Mouse (Mus musculus) stomach, embryonic 15.5 days (tissue): ENCODE measurements around the gene Cntn3. TPM values are rescaled to one million over a fixed set of nuclear protein-coding genes. Genes with fewer than 3 reads are reported as not detected.

ENCODE experiments used
- ATAC-seq: fragments of 200-750 bp; cut with Nextera tagmentation; 2 replicates; pipeline ENCODE4 v1.8.0; 2017; ENCODE audit warnings: low read depth, moderate number of reproducible peaks, moderate TSS enrichment; ENCODE audit not compliant: insufficient read depth, low FRiP score
- H3K27ac ChIP-seq: fragments of 300-500 bp; sonication (generic); 2 replicates; pipeline ENCODE4 v1.5.1; 2015; ENCODE audit warnings: mild to moderate bottlenecking, inconsistent platforms
- H3K27me3 ChIP-seq: fragments of 300-500 bp; sonication (generic); replicated peaks from 2 replicates; pipeline ENCODE4 v1.6.1; 2015; ENCODE audit warnings: inconsistent platforms
- H3K36me3 ChIP-seq: fragments of 300-500 bp; sonication (generic); 2 replicates; pipeline ENCODE4 v1.6.1; 2015; ENCODE audit warnings: inconsistent platforms
- H3K4me1 ChIP-seq: fragments of 300-500 bp; sonication (generic); 2 replicates; pipeline ENCODE4 v1.6.1; 2015; ENCODE audit warnings: inconsistent platforms
- H3K4me2 ChIP-seq: fragments of 300-500 bp; sonication (generic); 2 replicates; pipeline ENCODE4 v1.6.1; 2015; ENCODE audit warnings: mild to moderate bottlenecking, inconsistent platforms
- H3K4me3 ChIP-seq: fragments of 300-500 bp; sonication (generic); replicated peaks from 2 replicates; pipeline ENCODE4 v1.5.1; 2015; ENCODE audit warnings: inconsistent platforms
- H3K9ac ChIP-seq: fragments of 300-500 bp; sonication (generic); 2 replicates; pipeline ENCODE4 v1.6.1; 2015; ENCODE audit warnings: inconsistent platforms
- H3K9me3 ChIP-seq: fragments of 300-500 bp; sonication (generic); 2 replicates; pipeline ENCODE4 v1.6.1; 2016; ENCODE audit warnings: inconsistent platforms
- WGBS: fragments of 180-500 bp; shearing (Covaris S2); methylation state at CpG from one replicate; pipeline ENCODE4 v1.1.7; 2015; 5-methylcytosine and 5-hydroxymethylcytosine counted together
- polyA plus RNA-seq: library from polyadenylated mRNA; unstranded; fragments of >200 nt; fragmentation: Nextera tagmentation; extraction: Ambion mirVana; gene quantifications from 2 replicates; pipeline ENCODE4 v1.2.1, GENCODE M21; 2015

The Cntn3 gene
- polyA plus RNA-seq, 1 experiment from 2014 or later, result 2.3 TPM

DNA sequence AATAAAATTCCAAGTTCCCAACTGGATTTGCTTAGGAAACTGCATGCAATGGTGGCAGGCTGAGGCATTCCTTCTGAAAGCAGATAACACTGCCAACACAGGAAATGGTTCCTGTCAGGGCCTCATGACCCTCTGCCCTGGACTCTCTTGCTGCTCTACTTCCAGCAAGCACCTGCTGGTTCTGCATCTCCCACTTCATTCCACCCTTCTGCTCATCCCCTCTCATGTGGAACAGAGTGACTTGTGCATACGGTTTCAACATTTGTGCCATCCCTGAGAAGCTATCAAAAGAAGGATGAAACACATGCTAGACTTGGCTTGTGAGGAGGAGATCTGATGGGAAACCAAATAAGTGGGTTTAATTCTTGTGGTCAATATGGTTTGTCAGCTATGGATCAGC is 145.4 kb downstream of the Cntn3 start:
- no peaks in the 10 kb centered on the region for H3K9me3 ChIP-seq
- H3K27ac ChIP-seq, result no peak overlapping the region
- no peaks in the 10 kb centered on the region for H3K27me3 ChIP-seq
- no peaks in the 10 kb centered on the region for H3K4me1 ChIP-seq
- H3K4me3 ChIP-seq, result no peak overlapping the region
- H3K9ac ChIP-seq, result no peak overlapping the region
- no peak overlapping the region for H3K4me2 ChIP-seq
- no peaks in the 10 kb centered on the region for H3K36me3 ChIP-seq
- WGBS, result 66% methylated on average over 1 of the region's 1 CpGs
- no peak for ATAC-seq

DNA sequence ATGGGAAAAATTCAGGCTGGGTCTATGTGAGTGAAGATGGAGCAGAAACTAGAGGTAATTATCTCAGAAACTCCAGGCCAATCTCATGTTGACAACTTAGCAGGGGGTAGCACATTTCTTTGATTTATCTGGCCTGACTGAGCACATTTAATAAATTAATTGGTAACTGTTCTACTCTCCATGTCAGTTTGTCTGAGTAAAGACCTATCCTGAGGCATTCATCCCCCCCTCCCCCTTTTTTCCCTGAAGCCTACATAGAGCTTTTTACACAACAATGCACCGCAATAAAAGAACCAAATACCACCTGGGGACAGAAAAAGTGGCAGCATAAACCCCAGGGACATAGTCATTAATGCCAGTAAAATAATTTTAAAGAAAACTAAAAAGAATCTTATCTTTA is 151.1 kb downstream of the Cntn3 start:
- 70% methylated on average over 1 of the region's 1 CpGs for WGBS
- ATAC-seq, result no peak
- no peak overlapping the region for H3K4me3 ChIP-seq
- no peak overlapping the region for H3K9ac ChIP-seq
- H3K27me3 ChIP-seq, result no peaks in the 10 kb centered on the region
- H3K9me3 ChIP-seq, result no peaks in the 10 kb centered on the region
- H3K4me1 ChIP-seq, result no peaks in the 10 kb centered on the region
- no peak overlapping the region for H3K27ac ChIP-seq
- no peaks in the 10 kb centered on the region for H3K36me3 ChIP-seq
- no peak overlapping the region for H3K4me2 ChIP-seq

DNA sequence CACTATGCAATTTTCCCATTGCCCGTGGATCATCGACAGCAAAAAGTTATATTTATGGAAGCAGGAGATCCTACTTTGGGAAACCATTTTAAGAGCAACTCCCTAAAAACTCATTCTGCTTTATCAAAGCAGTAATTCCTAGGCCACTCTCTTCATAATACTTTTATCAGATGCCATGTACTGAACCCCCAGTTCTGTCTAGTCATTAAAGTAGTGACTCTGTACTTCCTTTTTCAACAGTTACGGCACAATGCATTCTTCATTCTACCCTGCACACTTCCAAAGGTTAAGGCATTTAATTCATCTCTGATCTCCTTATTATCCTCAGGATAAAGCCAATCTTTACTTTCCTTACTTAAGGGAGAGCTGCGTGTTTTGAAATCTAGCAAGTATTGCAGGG is 184.3 kb downstream of the Cntn3 start:
- no peak for ATAC-seq

DNA sequence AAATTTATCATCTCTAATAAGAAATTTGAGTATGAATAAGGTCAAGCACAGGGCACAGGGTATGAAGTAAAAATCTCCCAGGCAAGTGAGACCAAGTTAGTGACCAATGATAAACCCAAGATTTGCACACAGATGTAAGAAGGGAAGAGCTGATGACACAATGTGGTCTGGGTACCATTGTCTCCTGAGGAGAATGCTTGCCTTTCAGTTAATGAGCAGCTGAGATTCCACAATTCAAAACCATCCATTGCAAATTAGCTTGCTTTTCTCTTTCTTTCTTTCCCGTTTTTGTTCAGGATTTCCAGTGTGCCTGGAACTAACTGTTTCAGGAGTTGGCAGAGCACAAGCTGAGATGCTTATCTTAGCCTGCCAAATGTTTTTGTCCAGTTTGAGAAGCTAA is 200.8 kb downstream of the Cntn3 start:
- H3K4me2 ChIP-seq, result no peak overlapping the region
- no peak for ATAC-seq
- 57% methylated on average over 1 of the region's 1 CpGs for WGBS

More for the DNA sequence above, 184.3 kb downstream of the Cntn3 start:
- Histone ChIP-seq H3K9ac (no peak overlapping the region), H3K4me2 (no peak overlapping the region), H3K27ac (no peak overlapping the region), H3K4me1 (no peaks in the 10 kb centered on the region), H3K9me3 (no peaks in the 10 kb centered on the region), H3K27me3 (no peaks in the 10 kb centered on the region), H3K36me3 (no peaks in the 10 kb centered on the region), H3K4me3 (no peak overlapping the region)
- WGBS, result 85% methylated on average over 4 of the region's 4 CpGs

DNA sequence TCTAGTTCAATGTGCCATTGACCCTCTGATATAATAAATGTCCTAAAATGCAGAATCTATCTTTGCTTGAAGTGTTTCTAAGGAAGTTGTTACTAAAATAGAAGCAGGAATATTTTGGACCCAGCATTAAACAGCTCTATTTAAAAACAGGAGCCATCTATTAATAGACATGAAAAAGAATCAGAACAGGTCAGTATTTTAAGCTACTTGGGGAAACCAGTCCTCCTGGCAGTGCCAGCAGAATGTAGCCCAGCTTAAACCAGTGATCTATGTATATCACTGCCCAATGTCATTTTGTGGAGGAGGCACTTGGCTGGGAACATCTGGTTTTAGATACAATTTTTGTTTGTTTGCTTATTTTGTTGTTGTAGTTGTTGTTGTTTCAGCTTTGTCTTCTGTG is 209.0 kb downstream of the Cntn3 start:
- H3K9ac ChIP-seq, result no peak overlapping the region
- no peak overlapping the region for H3K27ac ChIP-seq
- H3K9me3 ChIP-seq, result no peaks in the 10 kb centered on the region
- no peak overlapping the region for H3K4me3 ChIP-seq
- no peaks in the 10 kb centered on the region for H3K27me3 ChIP-seq
- H3K36me3 ChIP-seq, result no peaks in the 10 kb centered on the region
- H3K4me1 ChIP-seq, result no peaks in the 10 kb centered on the region
- H3K4me2 ChIP-seq, result no peak overlapping the region
- ATAC-seq, result no peak

More for the DNA sequence above, 200.8 kb downstream of the Cntn3 start:
- Histone ChIP-seq H3K36me3 (no peaks in the 10 kb centered on the region), H3K4me1 (no peaks in the 10 kb centered on the region), H3K27ac (no peak overlapping the region), H3K4me3 (no peak overlapping the region), H3K9me3 (no peaks in the 10 kb centered on the region), H3K27me3 (no peaks in the 10 kb centered on the region), H3K9ac (no peak overlapping the region)

DNA sequence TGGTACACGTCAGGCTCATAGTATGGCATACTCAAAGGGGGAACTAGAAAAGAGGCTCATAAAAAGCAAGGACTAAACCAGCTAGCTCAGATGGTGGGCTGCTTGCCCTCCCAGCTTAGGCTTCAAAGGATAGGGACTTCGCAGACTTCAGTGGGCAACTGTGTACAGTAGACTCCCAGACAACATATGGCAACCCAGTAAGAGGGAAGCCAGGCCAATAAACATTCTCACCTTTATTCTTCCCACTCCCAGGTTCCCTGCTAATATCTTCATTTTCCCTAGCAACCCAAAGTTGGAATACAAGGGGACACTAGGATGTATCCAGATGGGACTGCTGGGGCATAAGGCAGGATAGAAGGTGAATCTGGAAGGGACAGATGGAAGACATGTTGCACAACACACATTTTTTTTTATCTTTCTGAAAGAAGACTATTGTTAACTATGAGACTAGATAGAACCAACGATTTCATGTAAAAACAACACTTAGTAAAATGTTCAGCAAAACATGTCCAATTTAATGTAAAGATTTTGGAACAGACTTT is 209.5 kb downstream of the Cntn3 start:
- H3K9me3 ChIP-seq, result no peaks in the 10 kb centered on the region
- H3K4me1 ChIP-seq, result no peaks in the 10 kb centered on the region
- H3K9ac ChIP-seq, result no peak overlapping the region
- WGBS, result 80% methylated on average over 3 of the region's 3 CpGs
- no peak overlapping the region for H3K27ac ChIP-seq
- no peaks in the 10 kb centered on the region for H3K27me3 ChIP-seq
- H3K4me3 ChIP-seq, result no peak overlapping the region
- no peaks in the 10 kb centered on the region for H3K36me3 ChIP-seq
- ATAC-seq, result no peak
- H3K4me2 ChIP-seq, result no peak overlapping the region

DNA sequence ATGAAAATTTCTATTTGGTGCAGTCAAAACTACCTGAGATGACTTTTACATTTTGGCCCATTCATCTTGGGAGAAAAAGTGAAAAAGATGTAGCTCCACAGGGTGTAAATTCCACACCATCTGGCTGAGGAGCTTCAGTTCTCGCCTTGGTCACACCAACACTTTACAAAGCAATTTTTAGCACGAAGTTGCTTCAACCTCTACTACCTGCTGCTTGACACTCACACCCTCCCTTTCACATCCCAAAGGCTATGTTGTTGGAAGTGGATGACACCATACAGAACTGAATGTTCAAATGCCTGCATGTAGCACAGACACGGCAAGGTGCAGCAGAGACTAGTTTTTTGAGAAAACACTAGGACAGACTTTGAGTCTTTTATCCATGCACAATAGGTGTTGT is 240.8 kb downstream of the Cntn3 start:
- Histone ChIP-seq H3K9me3 (no peaks in the 10 kb centered on the region), H3K4me1 (no peaks in the 10 kb centered on the region), H3K36me3 (no peaks in the 10 kb centered on the region), H3K27me3 (no peaks in the 10 kb centered on the region), H3K9ac (no peak overlapping the region), H3K4me2 (no peak overlapping the region), H3K27ac (no peak overlapping the region), H3K4me3 (no peak overlapping the region)
- ATAC-seq, result no peak
- 63% methylated on average over 3 of the region's 3 CpGs for WGBS

DNA sequence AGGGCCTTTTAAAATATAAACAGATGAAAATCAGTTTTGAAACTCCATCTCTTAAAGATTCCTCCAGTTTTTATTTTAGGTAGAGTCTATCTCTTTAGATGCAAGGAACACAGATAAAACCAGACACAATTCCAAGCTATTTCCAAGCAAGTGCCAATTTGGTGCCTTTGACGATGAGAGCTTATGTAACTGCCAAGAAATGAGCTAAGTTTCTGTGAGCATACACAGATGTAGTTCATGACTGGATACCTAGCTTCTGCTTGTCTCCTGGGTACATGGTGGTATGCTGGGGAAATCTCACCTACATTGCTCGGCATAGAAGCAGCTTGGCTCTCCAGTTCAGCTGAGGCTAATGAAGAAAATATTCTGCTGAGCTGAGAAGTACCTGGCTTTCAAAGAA is 246.2 kb downstream of the Cntn3 start:
- WGBS, result 79% methylated on average over 2 of the region's 2 CpGs
- Histone ChIP-seq H3K4me3 (no peak overlapping the region), H3K27me3 (no peaks in the 10 kb centered on the region), H3K4me2 (no peak overlapping the region), H3K4me1 (no peaks in the 10 kb centered on the region), H3K9me3 (no peaks in the 10 kb centered on the region), H3K36me3 (no peaks in the 10 kb centered on the region), H3K9ac (no peak overlapping the region), H3K27ac (no peak overlapping the region)
- no peak for ATAC-seq

DNA sequence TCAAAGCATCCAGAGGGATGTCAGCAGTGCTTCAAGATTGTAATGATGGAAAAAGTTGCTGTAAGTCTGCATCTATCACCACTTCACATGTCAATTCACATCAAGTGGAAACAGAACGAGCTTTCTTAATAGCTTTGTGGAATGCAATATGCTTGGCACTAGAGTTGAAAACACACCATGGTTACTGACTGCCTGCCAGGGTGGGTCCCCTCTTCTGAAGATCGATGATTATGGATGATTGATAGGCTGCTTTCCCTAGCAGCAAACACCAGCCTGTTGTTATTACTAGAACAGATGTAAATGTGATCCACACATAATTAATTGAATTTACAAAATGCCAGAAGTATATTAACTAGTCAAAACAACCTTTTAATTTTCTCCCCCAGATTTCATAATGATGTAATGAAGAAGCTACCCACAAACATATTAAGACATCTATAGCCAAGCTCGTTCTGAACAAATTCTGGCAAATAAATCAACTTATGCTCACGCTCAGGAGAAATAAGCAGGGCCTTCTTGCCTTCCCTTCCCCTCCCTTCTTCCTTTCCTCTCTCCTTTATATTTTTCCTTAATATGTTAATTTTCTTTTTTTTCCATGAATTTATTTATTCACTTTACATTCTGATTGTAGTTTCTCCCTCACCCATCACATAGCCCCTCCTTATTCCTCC is 250.2 kb downstream of the Cntn3 start:
- Histone ChIP-seq H3K4me2 (no peak overlapping the region), H3K9ac (no peak overlapping the region), H3K27ac (no peak overlapping the region), H3K4me3 (no peak overlapping the region), H3K4me1 (no peaks in the 10 kb centered on the region), H3K9me3 (no peaks in the 10 kb centered on the region), H3K27me3 (no peaks in the 10 kb centered on the region), H3K36me3 (no peaks in the 10 kb centered on the region)
- no peak for ATAC-seq
- 59% methylated on average over 4 of the region's 4 CpGs for WGBS

DNA sequence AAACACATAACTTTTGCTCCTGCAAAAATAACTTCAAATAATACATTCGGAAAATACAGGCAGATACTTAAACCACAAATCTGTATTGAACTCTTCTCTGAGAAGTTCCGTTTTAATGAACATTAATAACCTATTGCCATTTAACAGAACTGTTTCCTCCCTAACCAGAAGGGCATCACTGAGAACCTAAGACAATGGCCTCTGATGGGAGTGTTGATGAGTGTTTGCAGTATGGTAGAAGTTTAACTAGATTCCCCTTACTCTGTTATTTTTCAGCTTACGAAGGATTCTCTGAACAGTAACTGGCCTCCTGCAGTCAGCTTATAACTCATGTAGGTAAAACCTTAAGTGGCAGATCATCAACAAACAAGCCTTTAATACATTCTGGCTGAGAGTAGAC is 253.1 kb downstream of the Cntn3 start:
- Histone ChIP-seq H3K9me3 (no peaks in the 10 kb centered on the region), H3K36me3 (no peaks in the 10 kb centered on the region), H3K27ac (no peak overlapping the region), H3K4me3 (no peak overlapping the region), H3K9ac (no peak overlapping the region), H3K4me1 (no peaks in the 10 kb centered on the region), H3K27me3 (no peaks in the 10 kb centered on the region), H3K4me2 (no peak overlapping the region)
- WGBS, result 37% methylated on average over 3 of the region's 3 CpGs
- no peak for ATAC-seq

DNA sequence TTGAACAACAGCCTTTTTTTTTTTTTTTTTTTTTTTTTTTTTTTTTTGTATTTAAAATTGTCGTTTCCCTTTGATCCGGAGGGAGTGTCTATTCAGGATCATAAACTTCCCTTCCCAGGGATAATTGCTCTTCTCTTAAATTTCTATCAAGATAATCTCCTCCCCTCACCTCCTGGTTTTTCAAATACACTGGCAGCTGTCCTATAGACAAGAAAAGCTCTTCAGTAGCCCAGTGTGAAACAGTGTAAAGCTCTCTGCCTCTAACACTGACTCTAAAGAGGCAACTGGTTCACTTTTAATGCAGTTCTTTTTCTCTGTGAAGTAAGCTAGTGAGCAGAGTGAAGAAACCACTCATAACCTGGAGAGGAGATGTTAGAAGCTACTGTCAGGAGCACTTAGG is 290.0 kb downstream of the Cntn3 start:
- Histone ChIP-seq H3K4me3 (no peak overlapping the region), H3K9ac (no peak overlapping the region), H3K4me1 (no peaks in the 10 kb centered on the region), H3K27ac (no peak overlapping the region), H3K9me3 (no peaks in the 10 kb centered on the region), H3K27me3 (no peaks in the 10 kb centered on the region), H3K36me3 (no peaks in the 10 kb centered on the region), H3K4me2 (no peak overlapping the region)
- 64% methylated on average over 2 of the region's 2 CpGs for WGBS
- no peak for ATAC-seq

DNA sequence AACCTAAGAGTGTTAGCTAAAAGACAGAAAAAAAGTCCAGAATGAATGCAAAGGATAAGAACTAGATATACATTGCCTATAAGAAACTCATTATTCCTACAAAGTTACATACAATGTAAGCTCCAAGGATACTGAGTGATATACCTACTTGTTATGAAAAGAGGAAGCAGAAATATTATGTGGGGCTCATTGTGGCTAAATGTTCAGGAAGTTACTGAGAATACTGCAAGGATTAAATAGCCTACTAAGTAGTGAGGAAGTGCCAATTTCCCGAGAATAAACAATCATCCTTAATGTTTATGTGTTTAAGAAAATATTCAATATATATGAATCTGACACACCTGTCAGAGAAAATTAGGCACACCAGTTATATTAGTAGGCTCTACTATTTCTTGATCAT is 341.9 kb downstream of the Cntn3 start:
- no peaks in the 10 kb centered on the region for H3K27me3 ChIP-seq
- no peak for ATAC-seq
- no peak overlapping the region for H3K4me2 ChIP-seq
- WGBS, result 69% methylated on average over 1 of the region's 1 CpGs
- no peaks in the 10 kb centered on the region for H3K36me3 ChIP-seq
- no peaks in the 10 kb centered on the region for H3K9me3 ChIP-seq
- H3K9ac ChIP-seq, result no peak overlapping the region
- H3K27ac ChIP-seq, result no peak overlapping the region
- no peaks in the 10 kb centered on the region for H3K4me1 ChIP-seq
- H3K4me3 ChIP-seq, result no peak overlapping the region

DNA sequence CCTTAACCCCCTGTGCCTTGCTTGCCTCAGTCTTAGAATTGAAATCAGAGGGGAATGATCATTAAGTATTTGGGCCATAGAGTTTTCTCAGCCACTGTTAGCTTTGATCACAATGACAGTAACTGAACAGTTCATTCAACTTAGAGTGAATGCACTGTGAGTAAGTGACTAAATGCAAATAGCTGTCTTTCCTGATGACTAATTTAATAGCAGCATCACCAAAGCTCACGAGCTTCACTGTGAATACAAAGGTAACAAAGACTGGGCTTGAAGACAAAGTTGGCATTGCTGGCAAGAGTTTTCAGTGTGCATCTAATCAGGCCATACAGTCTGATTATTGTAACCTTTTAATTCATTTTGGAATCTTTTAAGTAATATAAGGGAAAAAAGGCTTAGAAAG is 386.6 kb downstream of the Cntn3 start:
- Histone ChIP-seq H3K9ac (no peak overlapping the region), H3K4me2 (no peak overlapping the region), H3K36me3 (no peaks in the 10 kb centered on the region), H3K27me3 (no peaks in the 10 kb centered on the region), H3K9me3 (no peaks in the 10 kb centered on the region), H3K4me3 (no peak overlapping the region), H3K27ac (no peak overlapping the region), H3K4me1 (no peaks in the 10 kb centered on the region)
- no peak for ATAC-seq
- WGBS, result 56% methylated on average over 1 of the region's 1 CpGs
